Mouse (Mus musculus): ENCODE data around the gene Ppm1e. TPM values are rescaled to one million over a fixed set of nuclear protein-coding genes. Genes with fewer than 3 reads are reported as not detected.
"Not testable (repeated sequence)": the region's sequence is repeated elsewhere in the genome, so short reads cannot be mapped to it uniquely, and the experiment has no call there.

Ppm1e gene
- polyA plus RNA-seq, 1 experiment from 2014 or later: 22.6 TPM

DNA sequence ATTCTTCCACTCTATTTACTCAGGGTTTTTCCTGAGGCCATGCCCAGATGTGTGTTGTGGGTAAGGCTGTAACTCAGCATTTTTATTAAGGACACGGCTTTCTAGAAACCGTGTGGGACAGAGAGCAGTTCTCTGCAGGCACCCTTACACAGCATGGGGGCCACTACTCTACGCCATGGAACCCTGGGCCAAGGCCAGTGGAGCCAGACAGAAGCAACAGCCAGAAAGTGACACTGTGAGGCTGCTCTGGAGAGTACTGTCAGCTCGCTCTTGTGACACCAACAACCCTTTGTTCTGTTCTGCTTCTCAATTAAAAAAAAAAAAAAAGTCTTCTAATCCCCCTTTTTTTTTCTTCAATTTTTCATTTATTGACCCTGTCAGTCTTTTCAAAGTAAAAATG is 88.4 kb downstream of the Ppm1e start:
- Histone ChIP-seq H3K27ac (peak overlapping the region; percentile 60; the same call in 1 of the 2 replicates), H3K4me2 (no peak overlapping the region), H3K9ac (no peak overlapping the region), H3K4me1 (replicated peaks) (peaks cover 16% of the 10 kb centered on the region), H3K4me3 (no peak overlapping the region), H3K36me3 (no peaks in the 10 kb centered on the region), H3K9me3 (no peaks in the 10 kb centered on the region), H3K27me3 (no peaks in the 10 kb centered on the region)
- WGBS: 38% methylated on average over 4 of the region's 4 CpGs
- no peak for ATAC-seq (ENCODE audit: low FRiP score)

DNA sequence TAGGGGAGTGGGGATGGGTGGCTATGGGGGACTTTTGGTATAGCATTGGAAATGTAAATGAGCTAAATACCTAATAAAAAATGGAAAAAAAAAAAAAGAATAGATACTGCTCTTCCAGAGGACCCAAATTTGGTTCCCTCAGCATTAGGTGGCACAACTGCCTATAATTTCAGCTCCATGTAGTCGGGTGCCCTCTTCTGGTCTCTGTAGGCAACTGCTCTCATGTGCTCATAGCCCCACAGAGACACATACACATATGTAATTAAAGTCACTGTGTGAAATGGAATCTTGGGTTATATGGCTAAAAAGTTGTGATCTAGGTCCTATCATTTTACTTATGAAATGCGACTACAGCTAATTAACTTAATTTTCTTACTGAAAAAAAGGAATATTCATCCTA is 90.0 kb downstream of the Ppm1e start:
- ATAC-seq (ENCODE audit: low FRiP score): no peak
- Histone ChIP-seq H3K9ac (no peak overlapping the region), H3K4me1 (replicated peaks) (peaks cover 23% of the 10 kb centered on the region), H3K4me3 (no peak overlapping the region), H3K27me3 (no peaks in the 10 kb centered on the region), H3K9me3 (no peaks in the 10 kb centered on the region), H3K27ac (no peak overlapping the region), H3K36me3 (no peaks in the 10 kb centered on the region), H3K4me2 (no peak overlapping the region)
- 82% methylated on average over 2 of the region's 2 CpGs for WGBS

DNA sequence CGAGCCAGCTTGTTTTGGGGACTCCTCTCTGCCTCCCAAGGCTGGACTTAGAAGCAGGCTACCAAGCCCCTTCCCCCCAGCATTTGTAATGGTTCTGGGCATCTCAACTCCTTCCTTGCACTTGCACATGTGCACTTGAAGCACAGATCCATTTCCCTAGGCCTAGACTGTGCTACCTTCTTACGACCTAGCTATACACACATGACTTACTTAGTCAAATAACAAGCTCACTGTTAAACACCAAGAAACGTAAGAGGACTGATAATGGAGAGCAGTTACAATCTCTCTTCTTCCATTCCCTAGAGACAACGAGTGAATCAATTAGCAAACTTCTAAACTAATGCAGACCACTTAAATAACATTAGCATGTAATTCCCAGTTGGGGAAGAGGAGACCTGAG is 92.6 kb downstream of the Ppm1e start:
- Histone ChIP-seq H3K4me2 (no peak overlapping the region), H3K4me3 (no peak overlapping the region), H3K27ac (0 out of 2 replicates have a peak overlapping the region, but pooled peaks have one; percentile 45), H3K9me3 (no peaks in the 10 kb centered on the region), H3K9ac (no peak overlapping the region), H3K4me1 (replicated peaks) (peaks cover 27% of the 10 kb centered on the region), H3K36me3 (no peaks in the 10 kb centered on the region), H3K27me3 (no peaks in the 10 kb centered on the region)
- 71% methylated on average over 4 of the region's 4 CpGs for WGBS
- no peak for ATAC-seq (ENCODE audit: low FRiP score)

DNA sequence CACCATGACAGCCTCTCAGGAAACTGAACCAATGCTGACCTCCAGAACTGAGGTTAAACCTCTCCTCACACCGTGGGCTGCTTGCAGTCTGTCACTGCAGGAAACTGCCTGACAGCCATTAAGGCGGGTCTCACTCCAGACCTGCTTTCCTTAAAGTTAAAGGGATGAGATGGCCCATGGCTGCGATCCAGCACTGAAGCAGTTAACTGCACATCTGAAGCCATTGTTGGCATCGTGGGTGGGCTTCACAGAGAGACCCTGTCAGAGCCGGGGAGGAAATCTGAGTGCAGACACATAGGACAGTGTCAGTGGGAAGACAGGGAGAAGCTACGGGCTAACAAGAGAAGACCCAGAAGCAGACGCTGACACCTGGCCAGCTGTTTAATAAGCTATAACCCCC is 94.9 kb downstream of the Ppm1e start:
- peak overlapping the region; percentile 33 for H3K4me2 ChIP-seq
- no peak for ATAC-seq (ENCODE audit: low FRiP score)
- no peaks in the 10 kb centered on the region for H3K36me3 ChIP-seq
- 25% methylated on average over 7 of the region's 7 CpGs for WGBS
- no peak overlapping the region for H3K4me3 ChIP-seq
- peak overlapping the region; percentile 45 for H3K27ac ChIP-seq
- peak overlapping the region; percentile 40 for H3K9ac ChIP-seq
- no peaks in the 10 kb centered on the region for H3K27me3 ChIP-seq
- no peaks in the 10 kb centered on the region for H3K9me3 ChIP-seq
- peaks cover 22% of the 10 kb centered on the region for H3K4me1 ChIP-seq (replicated peaks)

- not testable (repeated sequence) for H3K27ac ChIP-seq; H3K4me2 ChIP-seq; ATAC-seq (ENCODE audit: low FRiP score); H3K9me3 ChIP-seq; H3K9ac ChIP-seq; H3K4me3 ChIP-seq; H3K36me3 ChIP-seq; H3K27me3 ChIP-seq
- peaks cover 20% of the 10 kb centered on the region for H3K4me1 ChIP-seq (replicated peaks)
- WGBS: 76% methylated on average over 4 of the region's 4 CpGs
Observed at GRCm38 (mm10) chr11:87261705-87262104, 97.1 kb downstream of the Ppm1e start.

DNA sequence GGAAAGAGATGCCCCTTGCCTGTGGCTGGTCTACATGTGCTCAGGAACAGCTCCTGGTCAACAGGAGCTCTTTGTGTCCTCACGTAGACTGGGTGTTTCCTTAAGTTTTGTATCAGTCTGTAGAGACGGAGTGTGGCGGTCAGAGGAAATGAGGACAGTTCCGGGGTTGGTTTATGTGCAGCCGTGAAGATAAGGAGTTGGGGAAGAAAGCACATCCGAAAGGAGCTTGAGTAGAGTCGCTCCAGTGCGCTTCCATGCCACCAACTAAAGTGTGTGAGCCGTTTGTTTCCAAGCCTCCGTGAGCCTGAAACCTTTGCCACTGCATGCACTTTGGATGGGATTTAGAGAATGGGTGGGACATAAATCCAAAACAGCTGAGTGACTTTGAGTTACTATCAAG is 99.0 kb downstream of the Ppm1e start:
- Histone ChIP-seq H3K27me3 (no peaks in the 10 kb centered on the region), H3K27ac (no peak overlapping the region), H3K9ac (no peak overlapping the region), H3K36me3 (no peaks in the 10 kb centered on the region), H3K4me3 (no peak overlapping the region), H3K4me1 (replicated peaks) (peaks cover 12% of the 10 kb centered on the region), H3K9me3 (no peaks in the 10 kb centered on the region), H3K4me2 (no peak overlapping the region)
- 91% methylated on average over 10 of the region's 10 CpGs for WGBS
- no peak for ATAC-seq (ENCODE audit: low FRiP score)

GRCm38 (mm10) chr11:87257282-87257681 is 101.5 kb downstream of the Ppm1e start:
- Histone ChIP-seq H3K27ac (no peak overlapping the region), H3K4me1 (replicated peaks) (no peaks in the 10 kb centered on the region), H3K9me3 (no peaks in the 10 kb centered on the region), H3K36me3 (no peaks in the 10 kb centered on the region), H3K9ac (no peak overlapping the region), H3K4me2 (no peak overlapping the region), H3K27me3 (no peaks in the 10 kb centered on the region), H3K4me3 (no peak overlapping the region)
- 97% methylated on average over 5 of the region's 5 CpGs for WGBS
- no peak for ATAC-seq (ENCODE audit: low FRiP score)

- ATAC-seq (ENCODE audit: low FRiP score): no peak
- WGBS: 60% methylated on average over 5 of the region's 5 CpGs
- H3K4me3 ChIP-seq: no peak overlapping the region
Observed at GRCm38 (mm10) chr11:87254149-87254548, 104.7 kb downstream of the Ppm1e start.

GRCm38 (mm10) chr11:87253294-87253693 is 105.5 kb downstream of the Ppm1e start:
- ATAC-seq (ENCODE audit: low FRiP score): no peak
- no peaks in the 10 kb centered on the region for H3K36me3 ChIP-seq
- H3K9ac ChIP-seq: no peak overlapping the region
- no peaks in the 10 kb centered on the region for H3K27me3 ChIP-seq
- WGBS: 93% methylated on average over 6 of the region's 6 CpGs
- no peak overlapping the region for H3K4me2 ChIP-seq
- no peaks in the 10 kb centered on the region for H3K9me3 ChIP-seq
- no peak overlapping the region for H3K27ac ChIP-seq
- H3K4me3 ChIP-seq: no peak overlapping the region
- H3K4me1 ChIP-seq (replicated peaks): no peaks in the 10 kb centered on the region

More at GRCm38 (mm10) chr11:87254149-87254548, 104.7 kb downstream of the Ppm1e start:
- Histone ChIP-seq H3K36me3 (no peaks in the 10 kb centered on the region), H3K27ac (peak overlapping the region; percentile 52; the same call in 1 of the 2 replicates), H3K27me3 (no peaks in the 10 kb centered on the region), H3K9me3 (no peaks in the 10 kb centered on the region), H3K9ac (no peak overlapping the region), H3K4me2 (no peak overlapping the region), H3K4me1 (replicated peaks) (no peaks in the 10 kb centered on the region)

GRCm38 (mm10) chr11:87250132-87250531 is 108.7 kb downstream of the Ppm1e start:
- Histone ChIP-seq H3K9ac (no peak overlapping the region), H3K4me1 (replicated peaks) (peaks cover 9% of the 10 kb centered on the region; the same call in 1 of the 2 replicates), H3K4me2 (no peak overlapping the region), H3K27me3 (no peaks in the 10 kb centered on the region), H3K36me3 (no peaks in the 10 kb centered on the region), H3K9me3 (no peaks in the 10 kb centered on the region), H3K27ac (no peak overlapping the region), H3K4me3 (no peak overlapping the region)
- ATAC-seq (ENCODE audit: low FRiP score): no peak
- WGBS: 81% methylated on average over 6 of the region's 6 CpGs

DNA sequence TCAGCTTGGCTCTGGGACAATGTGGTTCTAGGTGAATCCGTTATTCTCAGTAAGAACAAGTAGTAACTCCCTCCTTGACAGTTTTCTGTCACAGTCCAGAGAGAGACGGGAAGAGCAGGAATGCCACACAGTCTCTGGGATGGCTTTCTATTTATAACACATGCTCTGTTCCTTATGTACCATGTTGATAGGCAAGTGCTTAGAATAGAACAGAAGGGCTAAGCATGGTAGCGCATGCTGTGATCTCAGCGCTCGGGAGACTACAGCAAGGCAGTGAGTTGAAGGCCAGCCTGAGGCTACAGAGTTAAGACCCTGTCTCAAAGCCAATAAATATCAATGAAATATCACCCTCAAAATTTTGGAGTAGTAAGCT is 111.3 kb downstream of the Ppm1e start:
- Histone ChIP-seq H3K27me3 (no peaks in the 10 kb centered on the region), H3K4me3 (no peak overlapping the region), H3K9ac (no peak overlapping the region), H3K36me3 (no peaks in the 10 kb centered on the region), H3K9me3 (no peaks in the 10 kb centered on the region), H3K4me1 (replicated peaks) (peaks cover 9% of the 10 kb centered on the region; the same call in 1 of the 2 replicates), H3K27ac (peak overlapping the region; percentile 58), H3K4me2 (no peak overlapping the region)
- no peak for ATAC-seq (ENCODE audit: low FRiP score)
- WGBS: 63% methylated on average over 5 of the region's 5 CpGs

DNA sequence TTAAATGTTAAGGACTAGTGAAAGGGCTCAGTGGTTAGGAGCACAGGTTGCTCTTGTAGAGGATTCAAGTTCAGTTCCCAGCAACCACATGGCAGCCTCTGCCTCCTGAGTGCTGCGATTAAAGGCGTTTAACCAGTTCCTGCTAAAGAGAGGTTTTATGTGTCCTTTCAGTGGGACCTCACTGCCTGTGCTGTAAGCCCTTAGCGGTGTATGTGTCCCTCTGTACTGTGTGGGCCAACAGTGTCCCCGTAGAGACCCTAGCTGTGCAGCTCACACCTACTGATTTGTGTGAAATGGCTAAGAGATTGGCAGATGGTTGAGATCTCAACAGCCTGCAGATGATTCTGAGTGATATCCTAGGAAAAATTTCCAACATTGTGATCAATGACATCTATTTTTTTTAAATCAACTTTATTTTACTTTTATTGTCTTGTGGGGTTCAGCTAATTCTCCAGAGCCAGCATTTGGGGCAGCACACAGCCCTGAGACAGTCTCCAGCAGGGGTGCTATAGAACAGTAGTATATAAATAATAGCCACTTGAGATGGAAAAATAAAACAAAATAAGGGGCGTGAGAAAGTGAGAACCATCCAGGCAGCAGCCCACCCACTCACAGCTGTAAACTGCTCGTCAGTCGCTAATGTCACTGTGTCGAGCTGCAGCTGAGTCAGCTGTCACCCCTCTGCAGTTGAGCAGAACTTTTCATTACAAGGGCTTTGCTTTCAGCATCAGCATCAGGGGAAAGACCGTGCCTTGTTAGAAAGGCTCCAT is 111.9 kb downstream of the Ppm1e start:
- Histone ChIP-seq H3K9ac (no peak overlapping the region), H3K9me3 (no peaks in the 10 kb centered on the region), H3K4me3 (no peak overlapping the region), H3K4me1 (replicated peaks) (peaks cover 9% of the 10 kb centered on the region; the same call in 1 of the 2 replicates), H3K27ac (peak overlapping the region; percentile 58), H3K27me3 (no peaks in the 10 kb centered on the region), H3K4me2 (no peak overlapping the region), H3K36me3 (no peaks in the 10 kb centered on the region)
- WGBS: 56% methylated on average over 9 of the region's 9 CpGs
- no peak for ATAC-seq (ENCODE audit: low FRiP score)

- WGBS: 79% methylated on average over 4 of the region's 4 CpGs
- no peak for ATAC-seq (ENCODE audit: low FRiP score)
- Histone ChIP-seq H3K36me3 (peaks cover 4% of the 10 kb centered on the region; the same call in 1 of the 2 replicates), H3K27me3 (no peaks in the 10 kb centered on the region), H3K9me3 (no peaks in the 10 kb centered on the region), H3K9ac (no peak overlapping the region), H3K27ac (no peak overlapping the region), H3K4me1 (replicated peaks) (peaks cover 9% of the 10 kb centered on the region; the same call in 1 of the 2 replicates), H3K4me2 (no peak overlapping the region), H3K4me3 (no peak overlapping the region)
Observed at GRCm38 (mm10) chr11:87246107-87246651, 112.6 kb downstream of the Ppm1e start.
